Mouse (Mus musculus): ENCODE measurements around the gene Sltm.
"Not testable (repeated sequence)": the region's sequence is repeated elsewhere in the genome, so short reads cannot be mapped to it uniquely, and the experiment has no call there.

Sltm gene

GRCm38 (mm10) chr9:70552233-70552632 lies 9.7 kb downstream of the Sltm start:
- DNase-seq, result not testable (repeated sequence)

- DNase-seq, result no peak
These were observed 12.9 kb downstream of the Sltm start for GRCm38 (mm10) chr9:70555431-70555830.

- DNase-seq, result no peak
These were observed 14.2 kb downstream of the Sltm start for GRCm38 (mm10) chr9:70556796-70557195.

GRCm38 (mm10) chr9:70562825-70563224 lies 20.3 kb downstream of the Sltm start:
- DNase-seq, result no peak

- DNase-seq, result peak; percentile 53
These were observed 25.1 kb downstream of the Sltm start for GRCm38 (mm10) chr9:70567651-70568050.

- DNase-seq, result peak; percentile 50
These were observed 27.8 kb downstream of the Sltm start for GRCm38 (mm10) chr9:70570351-70570750.

- no peak for DNase-seq
These were observed 35.6 kb downstream of the Sltm start for GRCm38 (mm10) chr9:70578123-70578522.

- DNase-seq, result no peak
These were observed 38.4 kb downstream of the Sltm start for GRCm38 (mm10) chr9:70580956-70581355.

- DNase-seq, result no peak
These were observed 42.1 kb downstream of the Sltm start for GRCm38 (mm10) chr9:70584641-70585040.

GRCm38 (mm10) chr9:70585172-70585571 lies 42.6 kb downstream of the Sltm start:
- no peak for DNase-seq

GRCm38 (mm10) chr9:70587171-70587570 lies 44.6 kb downstream of the Sltm start:
- no peak for DNase-seq

- DNase-seq, result no peak
These were observed 48.2 kb downstream of the Sltm start for GRCm38 (mm10) chr9:70590775-70591174.

- DNase-seq, result no peak
These were observed 48.9 kb downstream of the Sltm start for GRCm38 (mm10) chr9:70591486-70591885.

- DNase-seq, result no peak
These were observed 55.7 kb downstream of the Sltm start for GRCm38 (mm10) chr9:70598271-70598670.

GRCm38 (mm10) chr9:70602186-70602845 lies 59.8 kb downstream of the Sltm start:
- DNase-seq, result no peak

- DNase-seq, result no peak
These were observed 68.6 kb downstream of the Sltm start for GRCm38 (mm10) chr9:70611026-70611673.

- DNase-seq, result no peak
These were observed 87.2 kb downstream of the Sltm start for GRCm38 (mm10) chr9:70629711-70630110.

GRCm38 (mm10) chr9:70631665-70632064 lies 89.1 kb downstream of the Sltm start:
- DNase-seq, result peak; percentile 32

GRCm38 (mm10) chr9:70636748-70637147 lies 94.2 kb downstream of the Sltm start:
- no peak for DNase-seq
